Comparison of ENCODE assay signal across 8 mouse cellular contexts in the genomic region with DNA sequence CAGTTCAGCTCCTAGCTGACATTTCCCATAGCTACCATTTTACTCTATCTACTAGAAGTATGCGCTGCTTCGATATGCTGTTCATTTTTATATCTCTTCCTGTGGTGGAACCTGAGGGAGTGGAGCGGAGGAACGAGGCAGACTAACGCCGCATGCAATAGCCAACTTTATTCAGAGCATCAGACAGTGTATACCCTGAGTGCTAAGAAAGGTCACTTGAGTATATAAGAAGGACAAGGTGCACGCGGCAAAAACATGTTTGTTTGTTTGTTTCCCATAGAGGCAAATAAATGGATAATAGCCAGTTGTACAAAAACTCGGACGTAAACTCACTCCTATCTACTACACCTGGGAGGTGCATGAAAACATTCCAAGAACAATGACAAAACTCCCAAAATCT. TPM values are rescaled to one million over a fixed set of nuclear protein-coding genes. Genes with fewer than 3 reads are reported as not detected.
DNase-seq lines count a peak whose midpoint lies in the region; ATAC-seq and TF ChIP-seq lines count a peak whose summit lies in the region.

No protein-coding gene starts in this region.

- peak overlapping the region; percentile 99 for H3K27ac ChIP-seq in kidney, postnatal 0 days
- peak overlapping the region; percentile 97 for H3K27ac ChIP-seq in embryonic facial prominence, embryonic 13.5 days
- H3K27ac ChIP-seq in midbrain, postnatal 0 days (ENCODE audit: low read depth, low read length), result peak overlapping the region; percentile 99

- DNase-seq in kidney, postnatal 0 days (ENCODE audit: low spot score), result no peak
- DNase-seq in kidney, postnatal 14 days, result no peak
- DNase-seq in induced T-regulatory cell, adult 2 months (ENCODE audit: low read depth), result peak; percentile 6
- DNase-seq in midbrain, postnatal 0 days (ENCODE audit: low spot score), result no peak
- no peak for DNase-seq in adrenal gland, adult (ENCODE audit: inconsistent age in 2 of 2, low spot score in 1 of 2)
- no peak for DNase-seq in spleen, postnatal 4 days (ENCODE audit: low spot score in 2 of 2)
- DNase-seq in lung, adult 18-20 months, result no peak

- no peaks in the 10 kb centered on the region for H3K9me3 ChIP-seq in kidney, postnatal 0 days (replicated peaks; ENCODE audit: low read length)
- H3K9me3 ChIP-seq in embryonic facial prominence, embryonic 13.5 days, result no peaks in the 10 kb centered on the region
- H3K9me3 ChIP-seq in midbrain, postnatal 0 days (ENCODE audit: low read length), result no peaks in the 10 kb centered on the region

- peak overlapping the region; percentile 78 for H3K4me2 ChIP-seq in kidney, postnatal 0 days (ENCODE audit: low read length)
- H3K4me2 ChIP-seq in embryonic facial prominence, embryonic 13.5 days, result peak overlapping the region; percentile 62
- peak overlapping the region; percentile 73 for H3K4me2 ChIP-seq in midbrain, postnatal 0 days (ENCODE audit: low read depth, low read length, poor library complexity, severe bottlenecking)

- no peak for TF ChIP-seq CTCF in kidney, postnatal 0 days (IDR thresholded peaks at IDR 0.05; ENCODE audit: low read depth)
- TF ChIP-seq CTCF in midbrain, postnatal 0 days (IDR thresholded peaks at IDR 0.05), result no peak

- peak overlapping the region; percentile 83 for H3K4me3 ChIP-seq in kidney, postnatal 0 days (replicated peaks; ENCODE audit: low read depth, low read length)
- H3K4me3 ChIP-seq in embryonic facial prominence, embryonic 13.5 days, result peak overlapping the region; percentile 75
- H3K4me3 ChIP-seq in midbrain, postnatal 0 days (ENCODE audit: low read depth, low read length), result peak overlapping the region; percentile 71

- ATAC-seq in kidney, postnatal 0 days (replicated peaks; ENCODE audit: low FRiP score, low read depth), result no peak
- no peak for ATAC-seq in embryonic facial prominence, embryonic 13.5 days (ENCODE audit: insufficient number of reproducible peaks, insufficient read depth, low FRiP score, low TSS enrichment, low read depth)
- ATAC-seq in midbrain, postnatal 0 days (ENCODE audit: low FRiP score), result no peak

- H3K4me1 ChIP-seq in kidney, postnatal 0 days (replicated peaks; ENCODE audit: insufficient read depth, low read length), result peaks cover 9% of the 10 kb centered on the region; the same call in 1 of the 2 replicates
- H3K4me1 ChIP-seq in embryonic facial prominence, embryonic 13.5 days, result peaks cover 15% of the 10 kb centered on the region
- peaks cover 7% of the 10 kb centered on the region; the same call in 1 of the 2 replicates for H3K4me1 ChIP-seq in midbrain, postnatal 0 days (ENCODE audit: insufficient read depth, low read length)

- 82% methylated on average over 10 of the region's 10 CpGs for WGBS in kidney, postnatal 0 days
- WGBS in embryonic facial prominence, embryonic 13.5 days, result 84% methylated on average over 10 of the region's 10 CpGs
- 84% methylated on average over 10 of the region's 10 CpGs for WGBS in midbrain, postnatal 0 days

- H3K36me3 ChIP-seq in kidney, postnatal 0 days (ENCODE audit: insufficient read depth, low read length), result no peaks in the 10 kb centered on the region
- no peaks in the 10 kb centered on the region for H3K36me3 ChIP-seq in embryonic facial prominence, embryonic 13.5 days
- H3K36me3 ChIP-seq in midbrain, postnatal 0 days (ENCODE audit: insufficient read depth, low read length), result no peaks in the 10 kb centered on the region

- H3K9ac ChIP-seq in kidney, postnatal 0 days (ENCODE audit: low read depth, low read length), result peak overlapping the region; percentile 91; the same call in 1 of the 2 replicates
- H3K9ac ChIP-seq in embryonic facial prominence, embryonic 13.5 days, result peak overlapping the region; percentile 85
- peak overlapping the region; percentile 86 for H3K9ac ChIP-seq in midbrain, postnatal 0 days (replicated peaks; ENCODE audit: low read length, poor library complexity, severe bottlenecking)

- H3K27me3 ChIP-seq in kidney, postnatal 0 days (ENCODE audit: insufficient read depth, low read length), result no peaks in the 10 kb centered on the region
- no peaks in the 10 kb centered on the region for H3K27me3 ChIP-seq in embryonic facial prominence, embryonic 13.5 days
- no peaks in the 10 kb centered on the region for H3K27me3 ChIP-seq in midbrain, postnatal 0 days (ENCODE audit: insufficient read depth, low read length)

RNA-seq across cellular contexts. Expression of a gene that starts 0.8 kb away (rescaled TPM):
- polyA plus RNA-seq in kidney, postnatal 0 days (2015; fragmentation: Nextera tagmentation; extraction: Ambion mirVana), result 15.3 and 15.6 TPM in 2 replicates
- polyA plus RNA-seq in embryonic facial prominence, embryonic 13.5 days (2015; fragmentation: Nextera tagmentation; extraction: Ambion mirVana), result 18.0 and 22.9 TPM in 2 replicates
- total RNA-seq in midbrain, postnatal 0 days (2014; rRNA removed), result 10.6 TPM in 2 replicates
- 8.1 and 9.4 TPM in 2 replicates for polyA plus RNA-seq in midbrain, postnatal 0 days (2015; fragmentation: Nextera tagmentation; extraction: Ambion mirVana)

RNA-seq across cellular contexts. Expression of a gene that starts 18.4 kb away (rescaled TPM):
- 0.22 and 0.70 TPM in 2 replicates for polyA plus RNA-seq in kidney, postnatal 0 days (2015; fragmentation: Nextera tagmentation; extraction: Ambion mirVana)
- 0.33 and 0.39 TPM in 2 replicates for polyA plus RNA-seq in embryonic facial prominence, embryonic 13.5 days (2015; fragmentation: Nextera tagmentation; extraction: Ambion mirVana)
- total RNA-seq in midbrain, postnatal 0 days (2014; rRNA removed), result 0.05 TPM in 1 of 2 replicates, not detected in the other
- polyA plus RNA-seq in midbrain, postnatal 0 days (2015; fragmentation: Nextera tagmentation; extraction: Ambion mirVana), result 0.04 and 0.05 TPM in 2 replicates
